Mouse (Mus musculus): ENCODE measurements around the gene Cd302. TPM values are rescaled to one million over a fixed set of nuclear protein-coding genes. Genes with fewer than 3 reads are reported as not detected.

Gene Cd302
- polyA plus RNA-seq, 1 experiment from 2014 or later: 43.6 TPM

GRCm38 (mm10) chr2:60285107-60285617, 874 bp upstream of the Cd302 start:
- Histone ChIP-seq H3K4me2 (no peak overlapping the region), H3K36me3 (no peaks in the 10 kb centered on the region), H3K27ac (no peak overlapping the region), H3K9me3 (replicated peaks) (no peaks in the 10 kb centered on the region), H3K4me3 (replicated peaks) (no peak overlapping the region), H3K9ac (no peak overlapping the region), H3K4me1 (peaks cover 19% of the 10 kb centered on the region), H3K27me3 (no peaks in the 10 kb centered on the region)
- WGBS: 87% methylated on average over 8 of the region's 8 CpGs
- no peak for ATAC-seq (replicated peaks; ENCODE audit: low FRiP score)

- ATAC-seq (replicated peaks; ENCODE audit: low FRiP score): peak; percentile 96
- Histone ChIP-seq H3K36me3 (no peaks in the 10 kb centered on the region), H3K4me1 (peaks cover 19% of the 10 kb centered on the region), H3K4me2 (peak overlapping the region; percentile 97), H3K27me3 (no peaks in the 10 kb centered on the region), H3K9ac (peak overlapping the region; percentile 60), H3K27ac (peak overlapping the region; percentile 77), H3K4me3 (replicated peaks) (peak overlapping the region; percentile 58), H3K9me3 (replicated peaks) (no peaks in the 10 kb centered on the region)
- WGBS: under 1% methylated on average over 42 of the region's 42 CpGs
These were observed 379 bp downstream of the Cd302 start for GRCm38 (mm10) chr2:60283751-60284466.

GRCm38 (mm10) chr2:60283208-60283750, 1.0 kb downstream of the Cd302 start:
- Histone ChIP-seq H3K4me3 (replicated peaks) (peak overlapping the region; percentile 58), H3K4me1 (peaks cover 19% of the 10 kb centered on the region), H3K27me3 (no peaks in the 10 kb centered on the region), H3K4me2 (peak overlapping the region; percentile 97), H3K36me3 (no peaks in the 10 kb centered on the region), H3K9ac (peak overlapping the region; percentile 60), H3K27ac (peak overlapping the region; percentile 77), H3K9me3 (replicated peaks) (no peaks in the 10 kb centered on the region)
- 7% methylated on average over 9 of the region's 9 CpGs for WGBS
- ATAC-seq (replicated peaks; ENCODE audit: low FRiP score): no peak

- peaks cover 19% of the 10 kb centered on the region for H3K4me1 ChIP-seq
- no peaks in the 10 kb centered on the region for H3K9me3 ChIP-seq (replicated peaks)
- H3K4me2 ChIP-seq: peak overlapping the region; percentile 97
- no peaks in the 10 kb centered on the region for H3K36me3 ChIP-seq
- 63% methylated on average over 4 of the region's 4 CpGs for WGBS
- H3K27ac ChIP-seq: no peak overlapping the region
- H3K9ac ChIP-seq: no peak overlapping the region
- H3K27me3 ChIP-seq: no peaks in the 10 kb centered on the region
- ATAC-seq (replicated peaks; ENCODE audit: low FRiP score): no peak
- no peak overlapping the region for H3K4me3 ChIP-seq (replicated peaks)
These were observed 1.7 kb downstream of the Cd302 start for GRCm38 (mm10) chr2:60282625-60283024.

GRCm38 (mm10) chr2:60278627-60279026, 5.7 kb downstream of the Cd302 start:
- 93% methylated on average over 4 of the region's 4 CpGs for WGBS
- Histone ChIP-seq H3K27ac (no peak overlapping the region), H3K36me3 (peaks cover 3% of the 10 kb centered on the region; the same call in 1 of the 2 replicates), H3K9ac (no peak overlapping the region), H3K4me3 (replicated peaks) (no peak overlapping the region), H3K4me2 (no peak overlapping the region), H3K9me3 (replicated peaks) (no peaks in the 10 kb centered on the region), H3K27me3 (no peaks in the 10 kb centered on the region), H3K4me1 (peaks cover 9% of the 10 kb centered on the region)
- ATAC-seq (replicated peaks; ENCODE audit: low FRiP score): no peak

- Histone ChIP-seq H3K9me3 (replicated peaks) (no peaks in the 10 kb centered on the region), H3K27ac (no peak overlapping the region), H3K36me3 (peaks cover 22% of the 10 kb centered on the region), H3K27me3 (no peaks in the 10 kb centered on the region), H3K4me2 (no peak overlapping the region), H3K4me3 (replicated peaks) (no peak overlapping the region), H3K4me1 (peaks cover 10% of the 10 kb centered on the region; the same call in 1 of the 2 replicates), H3K9ac (no peak overlapping the region)
- no peak for ATAC-seq (replicated peaks; ENCODE audit: low FRiP score)
- WGBS: 85% methylated on average over 14 of the region's 14 CpGs
These were observed 14.3 kb downstream of the Cd302 start for GRCm38 (mm10) chr2:60269856-60270479.

- 22% methylated on average over 1 of the region's 1 CpGs for WGBS
- H3K36me3 ChIP-seq: peaks cover 19% of the 10 kb centered on the region
These were observed 16.7 kb downstream of the Cd302 start for GRCm38 (mm10) chr2:60267567-60267966.

GRCm38 (mm10) chr2:60260621-60261350, 23.5 kb downstream of the Cd302 start:
- WGBS: 91% methylated on average over 5 of the region's 5 CpGs

More at GRCm38 (mm10) chr2:60267567-60267966, 16.7 kb downstream of the Cd302 start:
- Histone ChIP-seq H3K9ac (no peak overlapping the region), H3K27me3 (no peaks in the 10 kb centered on the region), H3K27ac (peak overlapping the region; percentile 7; the same call in 1 of the 2 replicates), H3K9me3 (replicated peaks) (no peaks in the 10 kb centered on the region), H3K4me1 (peaks cover 10% of the 10 kb centered on the region; the same call in 1 of the 2 replicates), H3K4me3 (replicated peaks) (no peak overlapping the region), H3K4me2 (no peak overlapping the region)
- peak; percentile 49; the same call in 1 of the 2 replicates for ATAC-seq (replicated peaks; ENCODE audit: low FRiP score)

GRCm38 (mm10) chr2:60259186-60259585, 25.1 kb downstream of the Cd302 start:
- Histone ChIP-seq H3K9ac (no peak overlapping the region), H3K36me3 (peaks cover 34% of the 10 kb centered on the region), H3K27ac (no peak overlapping the region), H3K9me3 (replicated peaks) (no peaks in the 10 kb centered on the region), H3K4me1 (no peaks in the 10 kb centered on the region), H3K27me3 (no peaks in the 10 kb centered on the region), H3K4me3 (replicated peaks) (no peak overlapping the region), H3K4me2 (no peak overlapping the region)
- no peak for ATAC-seq (replicated peaks; ENCODE audit: low FRiP score)
- WGBS: 90% methylated on average over 5 of the region's 5 CpGs

More at GRCm38 (mm10) chr2:60260621-60261350, 23.5 kb downstream of the Cd302 start:
- no peaks in the 10 kb centered on the region for H3K9me3 ChIP-seq (replicated peaks)
- peaks cover 22% of the 10 kb centered on the region for H3K36me3 ChIP-seq
- no peak overlapping the region for H3K4me2 ChIP-seq
- no peak overlapping the region for H3K9ac ChIP-seq
- H3K4me3 ChIP-seq (replicated peaks): no peak overlapping the region
- no peak overlapping the region for H3K27ac ChIP-seq
- ATAC-seq (replicated peaks; ENCODE audit: low FRiP score): no peak
- no peaks in the 10 kb centered on the region for H3K4me1 ChIP-seq
- no peaks in the 10 kb centered on the region for H3K27me3 ChIP-seq

- no peaks in the 10 kb centered on the region for H3K4me1 ChIP-seq
- 82% methylated on average over 2 of the region's 2 CpGs for WGBS
- no peak overlapping the region for H3K9ac ChIP-seq
- no peaks in the 10 kb centered on the region for H3K9me3 ChIP-seq (replicated peaks)
- H3K4me3 ChIP-seq (replicated peaks): no peak overlapping the region
- H3K27me3 ChIP-seq: no peaks in the 10 kb centered on the region
- no peak for ATAC-seq (replicated peaks; ENCODE audit: low FRiP score)
- H3K4me2 ChIP-seq: no peak overlapping the region
- H3K27ac ChIP-seq: no peak overlapping the region
- H3K36me3 ChIP-seq: peaks cover 48% of the 10 kb centered on the region
These were observed 27.5 kb downstream of the Cd302 start for GRCm38 (mm10) chr2:60256751-60257150.

GRCm38 (mm10) chr2:60253506-60253905, 30.8 kb downstream of the Cd302 start:
- no peak overlapping the region for H3K4me3 ChIP-seq (replicated peaks)
- no peak for ATAC-seq (replicated peaks; ENCODE audit: low FRiP score)
- no peak overlapping the region for H3K9ac ChIP-seq
- no peaks in the 10 kb centered on the region for H3K4me1 ChIP-seq
- H3K4me2 ChIP-seq: no peak overlapping the region
- H3K27ac ChIP-seq: no peak overlapping the region
- H3K27me3 ChIP-seq: no peaks in the 10 kb centered on the region
- peaks cover 70% of the 10 kb centered on the region for H3K36me3 ChIP-seq
- no peaks in the 10 kb centered on the region for H3K9me3 ChIP-seq (replicated peaks)
